Mouse (Mus musculus) gastrocnemius, adult 2 months (tissue): ENCODE measurements around the gene Plekho2. TPM values are rescaled to one million over a fixed set of nuclear protein-coding genes. Genes with fewer than 3 reads are reported as not detected.
A peak's percentile ranks its signal among the peaks of the same experiment; 100 is the strongest.

ENCODE experiments used
- DNase-seq: peaks from one replicate; pipeline ENCODE4 v3.0.0; 2022
- H3K27ac ChIP-seq: fragments of 200-600 bp; 2 replicates; pipeline ENCODE4 v1.8.1; 2022; ENCODE audit warnings: mild to moderate bottlenecking
- H3K4me3 ChIP-seq: fragments of 200-600 bp; 2 replicates; pipeline ENCODE4 v1.8.1; 2022; ENCODE audit warnings: mild to moderate bottlenecking, moderate library complexity
- CTCF ChIP-seq: fragments of 200-600 bp; IDR thresholded peaks from 2 replicates; pipeline ENCODE4 v1.8.1; 2022; ENCODE audit warnings: antibody characterized with exemption, mild to moderate bottlenecking, moderate library complexity
- intact Hi-C: fragments of 180-260 bp; cut with DNase I; formaldehyde crosslinking; loops from one replicate; pipeline ENCODE4 v1.15.1; 2025
- total RNA-seq, 2 experiments: library from RNA; stranded (reverse); gene quantifications; 2 replicates each; pipeline ENCODE4 v1.2.3; 2021

Plekho2 gene
- total RNA-seq, 2 experiments from 2014 or later = 4.4 to 4.5 TPM

GRCm38 (mm10) chr9:65562081-65562506 lies 17.7 kb downstream of the Plekho2 start:
- peak; percentile 81 for DNase-seq
- intact Hi-C loops = no loop called here
- Histone ChIP-seq H3K27ac (peak overlapping the region; percentile 74), H3K4me3 (peak overlapping the region; percentile 34)
- no peak for TF ChIP-seq CTCF

DNA sequence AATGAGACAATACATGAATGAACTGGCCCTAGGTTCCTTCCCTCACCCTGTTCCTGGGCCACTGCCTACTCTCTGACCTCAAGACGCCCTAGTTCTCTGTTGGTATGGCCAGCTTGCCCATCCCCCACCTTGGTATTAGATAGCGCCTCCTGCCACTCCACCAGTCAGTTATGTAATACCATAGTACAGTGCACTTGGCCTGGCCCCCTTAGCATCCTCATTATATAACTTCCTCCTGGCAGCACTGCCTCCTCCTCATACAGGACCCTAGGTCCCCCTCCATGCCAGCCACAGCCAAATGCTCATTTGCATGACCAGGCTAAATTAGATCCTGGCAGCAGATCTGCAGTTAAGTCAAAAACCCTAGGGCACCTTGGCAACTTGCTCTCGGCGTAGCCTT lies 18.8 kb downstream of the Plekho2 start:
- intact Hi-C loops = no loop called here
- H3K27ac ChIP-seq = peak overlapping the region; percentile 74
- no peak overlapping the region for H3K4me3 ChIP-seq
- no peak for TF ChIP-seq CTCF
- peak; percentile 87 for DNase-seq

DNA sequence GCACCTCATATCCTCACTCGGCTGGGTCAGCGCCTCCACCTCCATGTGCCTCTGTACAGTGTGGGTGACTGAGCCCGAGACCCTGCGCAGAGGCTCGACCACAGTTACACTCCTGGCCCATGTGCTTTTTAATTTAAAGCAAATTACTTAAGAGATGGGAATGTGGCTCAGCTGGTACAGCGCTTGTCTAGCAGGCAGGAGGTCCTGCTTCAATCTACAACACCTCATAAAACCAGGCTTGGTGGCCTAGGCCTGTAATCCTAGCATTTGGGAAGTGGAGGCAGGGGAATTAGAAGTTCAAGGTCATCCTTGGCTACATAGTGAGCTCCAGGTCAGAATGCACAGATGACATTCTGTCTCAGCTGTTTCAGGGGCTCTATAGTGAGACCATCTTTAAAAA lies 21.0 kb downstream of the Plekho2 start:
- peak; percentile 9 for DNase-seq
- no peak overlapping the region for H3K27ac ChIP-seq
- intact Hi-C loops = no loop called here
- no peak for TF ChIP-seq CTCF
- H3K4me3 ChIP-seq = no peak overlapping the region

DNA sequence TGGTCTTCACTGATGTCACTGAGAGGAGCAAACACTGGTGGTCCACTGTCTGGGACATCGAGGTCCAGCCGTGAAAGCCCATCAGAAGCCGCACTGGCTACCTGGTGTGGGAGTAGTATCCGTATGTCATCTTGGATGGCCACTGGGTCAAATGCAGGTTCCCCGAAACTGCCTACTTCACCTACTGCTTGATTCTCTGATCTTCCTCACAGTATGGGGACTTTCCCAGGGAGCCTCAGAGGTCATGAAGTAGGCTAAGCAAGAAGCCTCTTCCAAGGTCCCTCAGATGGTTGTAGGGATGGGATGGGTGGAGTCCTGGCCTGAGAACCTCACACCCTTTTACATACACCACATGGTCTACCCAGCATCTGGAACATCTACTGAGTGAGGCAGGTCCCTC lies 22.9 kb downstream of the Plekho2 start:
- intact Hi-C loops = no loop called here

DNA sequence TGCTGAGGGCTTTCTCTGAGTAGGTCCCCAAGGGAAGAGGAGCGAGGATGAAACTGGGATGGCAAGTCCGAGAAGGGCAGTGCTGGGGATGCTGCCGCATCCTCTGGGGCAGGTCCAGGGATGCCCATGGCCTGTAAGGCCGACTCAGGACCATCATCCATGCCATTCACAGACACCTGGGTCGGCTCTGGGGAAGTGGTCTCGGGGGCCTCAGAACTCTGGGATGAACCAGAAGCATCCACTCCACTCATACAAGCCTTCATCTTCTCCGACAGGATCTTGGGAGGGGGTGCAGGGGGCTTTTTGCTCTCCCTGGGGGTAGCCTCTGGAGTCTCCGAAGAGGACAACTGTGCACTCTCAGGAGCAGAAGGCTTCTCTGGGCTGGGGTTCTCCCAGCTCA lies 23.5 kb downstream of the Plekho2 start:
- TF ChIP-seq CTCF = no peak
- no peak for DNase-seq
- intact Hi-C loops = no loop called here
- Histone ChIP-seq H3K4me3 (no peak overlapping the region), H3K27ac (no peak overlapping the region)

More for the DNA sequence above, 22.9 kb downstream of the Plekho2 start:
- H3K27ac ChIP-seq = no peak overlapping the region
- no peak for TF ChIP-seq CTCF
- H3K4me3 ChIP-seq = no peak overlapping the region
- DNase-seq = no peak

- no peak overlapping the region for H3K4me3 ChIP-seq
- no peak for DNase-seq
- intact Hi-C loops = no loop called here
- TF ChIP-seq CTCF = no peak
- peak overlapping the region; percentile 68 for H3K27ac ChIP-seq
Observed at GRCm38 (mm10) chr9:65555621-65556020, 24.2 kb downstream of the Plekho2 start.

DNA sequence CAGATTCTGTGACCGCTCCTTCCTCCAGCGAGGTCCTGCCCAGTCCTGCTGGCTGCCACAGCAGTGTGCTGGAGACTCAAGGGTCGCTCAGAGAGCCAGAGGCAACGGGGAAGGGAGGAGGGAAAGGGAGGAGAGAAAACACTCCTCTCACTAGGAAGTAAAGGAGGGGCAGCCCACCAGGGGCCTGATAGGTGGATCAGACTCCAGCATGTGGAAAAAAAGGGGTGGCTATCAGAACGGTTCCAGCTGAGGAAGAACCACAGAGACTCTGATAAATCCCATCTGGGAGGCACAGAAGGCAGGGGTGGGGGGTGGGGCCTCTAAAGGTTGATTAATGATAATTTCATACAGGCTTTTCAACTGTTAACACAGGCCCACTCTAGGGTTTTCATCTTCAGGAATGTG lies 24.8 kb downstream of the Plekho2 start:
- intact Hi-C loops = no loop called here
- DNase-seq = no peak
- TF ChIP-seq CTCF = no peak
- no peak overlapping the region for H3K4me3 ChIP-seq
- H3K27ac ChIP-seq = peak overlapping the region; percentile 68

- intact Hi-C loops = no loop called here
- DNase-seq = no peak
- H3K27ac ChIP-seq = peak overlapping the region; percentile 92
Observed at GRCm38 (mm10) chr9:65552711-65553110, 27.1 kb downstream of the Plekho2 start.

GRCm38 (mm10) chr9:65552141-65552540 lies 27.7 kb downstream of the Plekho2 start:
- intact Hi-C loops = no loop called here
- peak; percentile 34 for DNase-seq
- H3K27ac ChIP-seq = peak overlapping the region; percentile 92
- no peak overlapping the region for H3K4me3 ChIP-seq
- TF ChIP-seq CTCF = no peak

More at GRCm38 (mm10) chr9:65552711-65553110, 27.1 kb downstream of the Plekho2 start:
- no peak for TF ChIP-seq CTCF
- no peak overlapping the region for H3K4me3 ChIP-seq

GRCm38 (mm10) chr9:65551035-65551434 lies 28.8 kb downstream of the Plekho2 start:
- peak overlapping the region; percentile 92 for H3K27ac ChIP-seq
- 0 out of 2 replicates have a peak overlapping the region, but pooled peaks have one; percentile 1 for H3K4me3 ChIP-seq
- peak; percentile 84 for DNase-seq
- intact Hi-C loops = no loop called here
- no peak for TF ChIP-seq CTCF

GRCm38 (mm10) chr9:65550079-65550831 lies 29.6 kb downstream of the Plekho2 start:
- H3K27ac ChIP-seq = peak overlapping the region; percentile 92
- intact Hi-C loops = no loop called here
- 0 out of 2 replicates have a peak overlapping the region, but pooled peaks have one; percentile 1 for H3K4me3 ChIP-seq
- DNase-seq = no peak
- no peak for TF ChIP-seq CTCF

DNA sequence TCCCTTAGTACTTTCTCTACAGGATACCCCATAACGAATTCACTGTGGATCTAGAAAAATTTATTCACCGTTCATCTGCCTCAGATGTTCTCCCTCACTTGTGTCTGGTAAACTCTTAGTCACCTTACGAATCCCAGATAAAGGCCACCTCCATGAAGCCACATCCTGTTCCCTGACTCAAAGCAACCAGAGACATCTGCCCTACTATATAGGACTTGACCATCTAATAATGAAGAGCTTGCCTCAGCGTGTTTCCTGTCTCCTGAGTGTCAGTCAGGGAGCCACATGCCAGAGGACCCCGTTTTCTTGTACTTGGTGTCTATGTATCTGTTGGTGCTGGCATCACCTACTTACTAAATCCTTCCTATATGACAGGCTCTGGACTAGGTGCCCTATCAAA lies 30.2 kb downstream of the Plekho2 start:
- DNase-seq = no peak
- Histone ChIP-seq H3K4me3 (no peak overlapping the region), H3K27ac (peak overlapping the region; percentile 92)
- intact Hi-C loops = no loop called here
- TF ChIP-seq CTCF = no peak

DNA sequence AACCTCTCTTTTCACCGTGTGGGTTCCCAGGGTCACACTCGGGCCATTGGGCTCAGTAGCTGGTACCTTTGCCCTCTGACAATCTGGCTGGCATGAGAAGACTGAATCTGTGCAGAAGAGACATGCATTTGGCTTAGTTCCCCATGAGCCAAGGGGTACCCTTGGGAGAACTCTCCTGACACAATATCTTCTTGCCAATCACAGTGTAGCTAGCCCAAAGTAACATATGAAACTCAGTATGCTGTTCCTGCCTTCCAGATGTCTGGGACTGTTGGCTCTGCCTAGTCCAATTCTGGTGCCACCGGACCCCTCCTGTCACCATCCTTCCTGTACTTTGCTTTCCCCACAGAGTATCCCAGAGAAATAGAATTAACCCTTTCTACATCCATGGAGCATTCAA lies 30.7 kb downstream of the Plekho2 start:
- peak overlapping the region; percentile 92 for H3K27ac ChIP-seq
- intact Hi-C loops = no loop called here
- no peak for DNase-seq
- TF ChIP-seq CTCF = no peak
- H3K4me3 ChIP-seq = no peak overlapping the region

DNA sequence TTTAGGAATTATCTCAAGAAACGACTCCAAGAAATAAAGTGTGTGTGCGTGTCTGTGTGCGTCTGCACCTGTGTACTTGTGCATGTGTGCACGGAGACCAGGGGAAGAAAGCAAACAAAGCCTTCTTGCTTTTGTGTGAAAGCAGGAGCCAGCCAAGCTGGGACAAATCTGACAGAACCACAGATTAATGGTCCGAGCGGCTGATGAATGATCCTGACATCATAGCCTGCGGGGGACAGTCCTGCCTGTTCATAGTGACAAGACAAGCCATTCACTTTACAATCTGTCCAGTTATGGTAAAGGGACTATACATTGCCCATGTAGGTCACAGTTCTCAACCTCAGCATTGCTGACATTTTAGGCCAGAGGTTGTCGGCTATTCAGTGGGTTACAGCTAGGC lies 31.5 kb downstream of the Plekho2 start:
- Histone ChIP-seq H3K4me3 (no peak overlapping the region), H3K27ac (peak overlapping the region; percentile 29)
- intact Hi-C loops = no loop called here
- no peak for TF ChIP-seq CTCF
- no peak for DNase-seq
